ENCODE assay signal across 12 mouse cellular contexts in the genomic region with DNA sequence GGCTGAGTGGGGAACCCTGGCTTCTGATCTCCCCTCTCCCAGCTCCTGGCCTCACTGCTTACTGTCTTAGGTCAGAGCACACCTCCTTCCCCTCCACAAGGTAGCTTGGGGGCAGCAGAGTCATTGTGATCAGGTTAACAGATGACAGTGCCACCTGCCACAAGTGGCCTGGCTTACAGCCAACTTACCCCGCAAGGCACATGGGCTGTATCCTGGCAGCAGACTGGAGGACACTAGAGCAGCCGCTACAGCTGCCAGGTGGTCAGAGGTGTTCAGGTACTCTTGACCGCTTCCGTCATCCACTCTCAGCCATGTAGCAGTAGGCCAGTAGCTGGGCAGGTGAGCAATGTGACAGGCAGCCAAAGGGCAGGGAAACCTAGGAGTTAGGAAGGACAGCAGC. TPM values are rescaled to one million over a fixed set of nuclear protein-coding genes. Genes with fewer than 3 reads are reported as not detected.
DNase-seq lines count a peak whose midpoint lies in the region; ATAC-seq and TF ChIP-seq lines count a peak whose summit lies in the region.
"Had no signal": no experiment of that assay in that cellular context is flagged by ENCODE, and none has a peak within 500 bp of the region (broad histone marks: within the 10 kb centered on the region; RNA-seq: fewer than 3 reads in every experiment).

No protein-coding gene starts in this region.

- WGBS in liver, postnatal 0 days (ENCODE audit: insufficient replicate concordance) = 79% methylated on average over 4 of the region's 4 CpGs
- WGBS in liver, embryonic 11.5 days = 82% methylated on average over 4 of the region's 4 CpGs
- whole genome bisulfite sequencing in limb, embryonic 10.5 days = 95% methylated on average over 4 of the region's 4 CpGs
- 43% methylated on average over 4 of the region's 4 CpGs for WGBS in spleen, adult 2 months

- H3K4me1 ChIP-seq in liver, postnatal 0 days (ENCODE audit: insufficient read depth) = peaks cover 13% of the 10 kb centered on the region
- peaks cover 23% of the 10 kb centered on the region for H3K4me1 ChIP-seq in liver, embryonic 11.5 days (replicated peaks; ENCODE audit: control insufficient read depth, insufficient read depth, low read length)
- peaks cover 80% of the 10 kb centered on the region for H3K4me1 ChIP-seq in limb, embryonic 10.5 days
- H3K4me1 ChIP-seq in spleen, adult 2 months (ENCODE audit: control insufficient read depth, insufficient read depth, insufficient read length) = peaks cover 36% of the 10 kb centered on the region; the same call in 1 of the 2 replicates

- no peak; the same call in 1 of the 2 replicates for TF ChIP-seq CTCF in liver, postnatal 0 days (IDR thresholded peaks at IDR 0.05; ENCODE audit: low read depth)
- TF ChIP-seq CTCF in spleen, adult 2 months (IDR thresholded peaks at IDR 0.05; ENCODE audit: extremely low read depth, insufficient read depth, insufficient read length, insufficient replicate concordance) = no peak

- H3K27ac ChIP-seq in liver, postnatal 0 days (ENCODE audit: low read depth) = no peak overlapping the region
- no peak overlapping the region for H3K27ac ChIP-seq in liver, embryonic 11.5 days (ENCODE audit: low read depth, low read length)
- H3K27ac ChIP-seq in limb, embryonic 10.5 days = peak overlapping the region; percentile 11; the same call in 1 of the 2 replicates
- no peak overlapping the region for H3K27ac ChIP-seq in spleen, adult 2 months (ENCODE audit: insufficient read depth, low read length)
- H3K27ac ChIP-seq: macrophage; neural tube, embryonic 15.5 days had no signal

- no peak for ATAC-seq in liver, postnatal 0 days
- ATAC-seq in liver, embryonic 11.5 days (replicated peaks; ENCODE audit: low FRiP score) = no peak

- peak; percentile 49 for DNase-seq in cerebellum, adult 11 months
- no peak for DNase-seq in cerebellum, postnatal 4 days (ENCODE audit: low spot score in 2 of 2)
- DNase-seq in liver, postnatal 0 days = peak; percentile 24
- no peak for DNase-seq in liver, embryonic 11.5 days (ENCODE audit: low spot score)
- DNase-seq in limb, embryonic 10.5 days (ENCODE audit: low spot score) = no peak
- DNase-seq in spleen, adult 2 months (ENCODE audit: low read depth in 1 of 2, low spot score in 2 of 2) = peak; percentile 33 to 69
- DNase-seq in frontal cortex, postnatal 36 days (ENCODE audit: low spot score in 2 of 2) = no peak
- no peak for DNase-seq in left cerebral cortex, adult 11 months (ENCODE audit: low spot score)
- DNase-seq: kidney, adult 8-10 months had no signal

- no peaks in the 10 kb centered on the region for H3K36me3 ChIP-seq in liver, postnatal 0 days (replicated peaks; ENCODE audit: insufficient read depth, low read length)
- no peaks in the 10 kb centered on the region for H3K36me3 ChIP-seq in liver, embryonic 11.5 days (ENCODE audit: control insufficient read depth, insufficient read depth, low read length)
- peaks cover 5% of the 10 kb centered on the region; the same call in 1 of the 2 replicates for H3K36me3 ChIP-seq in limb, embryonic 10.5 days
- no peaks in the 10 kb centered on the region for H3K36me3 ChIP-seq in spleen, adult 2 months (ENCODE audit: control insufficient read depth, insufficient read depth, low read length)
- H3K36me3 ChIP-seq: neural tube, embryonic 15.5 days had no signal

- no peak overlapping the region for H3K4me3 ChIP-seq in liver, postnatal 0 days (ENCODE audit: low read depth, low read length)
- no peak overlapping the region for H3K4me3 ChIP-seq in liver, embryonic 11.5 days (ENCODE audit: low read depth, low read length)
- H3K4me3 ChIP-seq in limb, embryonic 10.5 days = no peak overlapping the region
- no peak overlapping the region for H3K4me3 ChIP-seq in spleen, adult 2 months (ENCODE audit: extremely low read depth, insufficient read depth, insufficient read length)
- H3K4me3 ChIP-seq: erythroblast, embryonic 14.5 days; neural tube, embryonic 15.5 days had no signal

- H3K9me3 ChIP-seq in liver, postnatal 0 days (ENCODE audit: low read length) = no peaks in the 10 kb centered on the region
- no peaks in the 10 kb centered on the region for H3K9me3 ChIP-seq in liver, embryonic 11.5 days (ENCODE audit: control insufficient read depth, low read length)
- no peaks in the 10 kb centered on the region for H3K9me3 ChIP-seq in limb, embryonic 10.5 days (replicated peaks)
- H3K9me3 ChIP-seq: neural tube, embryonic 15.5 days had no signal

- TF ChIP-seq EP300 in liver, postnatal 0 days (IDR thresholded peaks at IDR 0.05; ENCODE audit: low read depth) = no peak

- no peaks in the 10 kb centered on the region for H3K27me3 ChIP-seq in liver, postnatal 0 days (ENCODE audit: insufficient read depth, low read length)
- H3K27me3 ChIP-seq in liver, embryonic 11.5 days (replicated peaks; ENCODE audit: control insufficient read depth, insufficient read depth, low read length) = no peaks in the 10 kb centered on the region
- no peaks in the 10 kb centered on the region for H3K27me3 ChIP-seq in limb, embryonic 10.5 days (ENCODE audit: low read depth, poor library complexity, severe bottlenecking)
- H3K27me3 ChIP-seq in spleen, adult 2 months (ENCODE audit: control insufficient read depth, insufficient read depth, low read length) = 0 out of 2 replicates have a peak, but pooled peaks cover 2% of the 10 kb centered on the region
- H3K27me3 ChIP-seq: neural tube, embryonic 15.5 days had no signal

- TF ChIP-seq POLR2A in spleen, adult 2 months (IDR thresholded peaks at IDR 0.05; ENCODE audit: low read depth, low read length) = no peak

- no peak overlapping the region for H3K4me2 ChIP-seq in liver, postnatal 0 days (ENCODE audit: low read depth, low read length)
- no peak overlapping the region for H3K4me2 ChIP-seq in liver, embryonic 11.5 days
- H3K4me2 ChIP-seq: neural tube, embryonic 15.5 days had no signal

- no peak overlapping the region for H3K9ac ChIP-seq in liver, postnatal 0 days (replicated peaks)
- no peak overlapping the region for H3K9ac ChIP-seq in liver, embryonic 11.5 days (ENCODE audit: low read depth, low read length)
- H3K9ac ChIP-seq: neural tube, embryonic 15.5 days had no signal

RNA-seq across cellular contexts. Expression of a gene that starts 45.0 kb away (rescaled TPM):
- polyA plus RNA-seq in liver, postnatal 0 days (2015; fragmentation: Nextera tagmentation; extraction: Ambion mirVana) = 2.5 and 2.9 TPM in 2 replicates
- polyA plus RNA-seq in liver, embryonic 11.5 days (2014; fragmentation: Nextera tagmentation; extraction: Ambion mirVana) = 9.5 and 12.7 TPM in 2 replicates
- 55.4 and 60.7 TPM in 2 replicates for polyA plus RNA-seq in limb, embryonic 10.5 days (2016; fragmentation: Nextera tagmentation; extraction: Ambion mirVana)
- 9.3 and 13.4 TPM in 2 replicates for polyA plus RNA-seq in spleen, adult 2 months (2012; rRNA removed)
- polyA plus RNA-seq: erythroblast, embryonic 14.5 days; macrophage had no signal

Comparison
In these comparisons a context has a peak if more than half of its experiments do, and no peak if none do; other contexts are left out.
1. DNase-seq: peak in cerebellum, adult 11 months (single experiment), liver, postnatal 0 days (single experiment) and spleen, adult 2 months (2 of 2); none in cerebellum, postnatal 4 days (0 of 2), liver, embryonic 11.5 days (single experiment), limb, embryonic 10.5 days (single experiment), frontal cortex, postnatal 36 days (0 of 2) and left cerebral cortex, adult 11 months (single experiment).